Mouse (Mus musculus): ENCODE data around the gene Gm42906.

Gene Gm42906

GRCm38 (mm10) chr5:151428113-151428756 lies at the start of gene Gm42906:
TSS of gene Gm42906 (minus strand) at chr5:151428163.
- in situ Hi-C loops (cut with MboI; ENCODE audit: unreplicated experiment in 2 of 2) = no loop called here

DNA sequence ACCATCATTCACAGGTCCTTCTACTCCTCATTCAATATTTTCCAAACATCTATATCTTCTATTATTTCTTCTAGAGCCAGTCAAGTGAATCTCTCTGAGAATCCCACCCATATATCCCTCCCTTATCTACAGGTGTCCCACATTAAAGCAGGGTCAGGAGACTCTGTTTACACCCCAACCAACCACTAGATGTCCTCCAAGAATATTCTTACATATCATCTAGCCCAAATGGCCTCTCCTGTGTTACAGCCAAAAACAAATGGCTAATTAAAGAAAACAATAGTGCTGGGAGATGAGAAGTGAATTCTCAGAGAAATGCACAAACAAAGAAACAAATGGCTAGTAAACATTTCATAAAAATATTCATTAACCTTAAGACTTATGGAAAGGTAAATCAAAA lies 17.7 kb upstream of the Gm42906 start:
- in situ Hi-C loops (cut with MboI; ENCODE audit: unreplicated experiment in 2 of 2) = no loop called here

DNA sequence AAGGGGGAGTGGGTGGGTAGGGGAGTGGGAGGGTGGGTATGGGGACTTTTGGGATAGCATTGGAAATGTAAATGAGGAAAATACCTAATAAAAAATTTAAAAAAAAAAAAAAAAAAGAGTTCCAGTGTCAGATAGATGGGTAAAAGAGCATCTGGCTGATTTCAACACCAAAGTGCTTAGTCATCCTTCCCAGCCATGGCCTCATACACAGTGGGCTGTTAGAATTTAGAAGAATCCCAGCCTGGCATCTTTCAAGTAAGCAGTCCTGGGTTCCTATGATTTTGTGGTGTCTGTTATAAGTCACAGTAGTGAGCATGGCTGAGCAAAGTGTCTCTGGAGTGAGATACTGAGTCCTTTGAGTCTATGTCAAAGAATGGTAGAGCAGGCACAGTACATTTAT lies 7.1 kb upstream of the Gm42906 start:
- in situ Hi-C loops (cut with MboI; ENCODE audit: unreplicated experiment in 2 of 2) = no loop called here

DNA sequence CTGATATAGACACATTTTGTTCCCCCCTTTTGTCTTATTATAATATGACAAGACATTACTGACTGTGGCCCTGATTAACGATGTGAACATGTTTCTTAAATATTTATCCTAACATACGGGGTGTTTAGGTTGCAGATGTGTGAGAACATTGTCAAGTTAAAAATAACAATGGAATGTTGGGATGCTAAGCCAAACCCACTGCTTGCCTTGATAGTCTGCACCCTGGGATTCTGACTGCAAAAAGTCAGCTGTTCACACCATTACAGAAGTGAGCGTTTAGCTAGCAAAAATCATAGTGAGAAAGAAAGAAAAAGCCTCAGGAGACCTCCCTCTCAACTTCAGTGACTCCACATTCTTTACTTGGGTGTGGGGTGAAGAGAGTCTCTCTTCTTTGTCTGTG lies 1.5 kb downstream of the Gm42906 start:
- in situ Hi-C loops (cut with MboI; ENCODE audit: unreplicated experiment in 2 of 2) = no loop called here

GRCm38 (mm10) chr5:151422692-151423091 lies 5.3 kb downstream of the Gm42906 start:
- in situ Hi-C loops (cut with MboI; ENCODE audit: unreplicated experiment in 2 of 2) = no loop called here

DNA sequence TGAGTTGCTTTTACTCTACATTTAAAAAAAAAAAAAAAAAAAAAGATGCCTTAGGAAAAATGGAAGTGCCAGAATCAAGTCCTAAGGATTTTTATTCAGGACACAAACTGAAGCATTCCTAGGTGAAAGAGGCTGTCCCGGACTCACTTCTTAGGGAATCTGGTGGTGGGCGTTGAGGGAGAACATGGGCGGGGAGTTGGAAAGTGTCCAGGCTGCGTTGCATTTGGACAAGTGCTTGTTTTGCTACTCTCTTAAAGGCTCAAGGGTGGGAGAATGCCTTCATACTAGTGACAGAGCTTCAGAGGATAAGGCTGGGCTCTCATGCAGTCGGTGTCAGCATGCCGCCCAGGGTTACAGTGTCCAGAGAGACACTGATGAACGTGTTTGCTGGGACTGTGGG lies 6.1 kb downstream of the Gm42906 start:
- in situ Hi-C loops (cut with MboI; ENCODE audit: unreplicated experiment in 2 of 2) = no loop called here

GRCm38 (mm10) chr5:151418551-151418950 lies 9.4 kb downstream of the Gm42906 start:
- in situ Hi-C loops (cut with MboI; ENCODE audit: unreplicated experiment in 2 of 2) = no loop called here

DNA sequence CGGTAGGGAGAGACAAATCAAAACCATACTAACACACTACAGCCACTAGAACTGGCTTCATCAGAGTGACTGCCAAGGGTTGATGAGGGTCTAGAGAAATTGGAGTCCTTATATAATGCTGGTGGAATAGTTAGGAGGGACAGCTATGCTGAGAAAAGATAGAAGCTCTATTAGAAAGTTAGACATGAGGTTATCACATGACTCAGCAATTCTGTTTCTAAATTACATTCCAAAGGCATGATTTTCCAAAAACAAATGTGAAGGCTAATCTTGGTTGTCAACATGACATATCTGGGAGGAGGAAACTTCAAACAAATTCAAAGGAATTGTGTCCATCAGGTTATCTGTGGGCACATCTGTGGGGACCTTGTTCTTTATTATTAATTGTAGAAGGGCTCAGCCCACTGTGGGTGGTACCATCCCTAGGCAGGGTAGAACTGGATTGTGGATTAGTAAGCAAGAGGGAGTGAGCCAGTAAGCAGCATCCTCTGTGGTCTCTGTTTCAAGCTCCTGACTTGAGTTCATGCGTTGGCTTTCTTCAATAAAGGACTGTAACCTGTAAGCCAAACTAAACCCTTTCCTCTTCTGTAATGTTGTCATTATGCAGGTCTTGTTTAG lies 10.4 kb downstream of the Gm42906 start:
- in situ Hi-C loops (cut with MboI; ENCODE audit: unreplicated experiment in 2 of 2) = no loop called here

DNA sequence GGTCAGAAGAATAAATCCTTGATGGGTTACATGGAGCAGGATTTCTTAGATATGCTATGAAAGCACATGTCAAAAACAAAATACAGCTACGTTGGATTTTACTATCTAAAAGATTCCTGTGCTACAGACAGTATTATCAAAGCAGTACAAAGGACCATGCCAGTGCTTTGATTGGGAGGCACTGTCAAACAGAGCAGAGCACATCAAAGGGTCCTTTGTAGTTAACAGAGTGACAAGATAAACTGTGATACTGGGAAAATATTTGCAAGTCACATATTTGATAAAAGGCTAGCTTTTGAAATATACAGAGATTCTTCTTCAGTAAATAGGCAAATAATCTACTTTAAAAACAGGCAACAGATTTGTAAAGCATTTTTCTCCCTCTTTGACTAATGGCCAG lies 11.0 kb downstream of the Gm42906 start:
- in situ Hi-C loops (cut with MboI; ENCODE audit: unreplicated experiment in 2 of 2) = no loop called here

GRCm38 (mm10) chr5:151413617-151414016 lies 14.3 kb downstream of the Gm42906 start:
- in situ Hi-C loops (cut with MboI; ENCODE audit: unreplicated experiment in 2 of 2) = no loop called here

DNA sequence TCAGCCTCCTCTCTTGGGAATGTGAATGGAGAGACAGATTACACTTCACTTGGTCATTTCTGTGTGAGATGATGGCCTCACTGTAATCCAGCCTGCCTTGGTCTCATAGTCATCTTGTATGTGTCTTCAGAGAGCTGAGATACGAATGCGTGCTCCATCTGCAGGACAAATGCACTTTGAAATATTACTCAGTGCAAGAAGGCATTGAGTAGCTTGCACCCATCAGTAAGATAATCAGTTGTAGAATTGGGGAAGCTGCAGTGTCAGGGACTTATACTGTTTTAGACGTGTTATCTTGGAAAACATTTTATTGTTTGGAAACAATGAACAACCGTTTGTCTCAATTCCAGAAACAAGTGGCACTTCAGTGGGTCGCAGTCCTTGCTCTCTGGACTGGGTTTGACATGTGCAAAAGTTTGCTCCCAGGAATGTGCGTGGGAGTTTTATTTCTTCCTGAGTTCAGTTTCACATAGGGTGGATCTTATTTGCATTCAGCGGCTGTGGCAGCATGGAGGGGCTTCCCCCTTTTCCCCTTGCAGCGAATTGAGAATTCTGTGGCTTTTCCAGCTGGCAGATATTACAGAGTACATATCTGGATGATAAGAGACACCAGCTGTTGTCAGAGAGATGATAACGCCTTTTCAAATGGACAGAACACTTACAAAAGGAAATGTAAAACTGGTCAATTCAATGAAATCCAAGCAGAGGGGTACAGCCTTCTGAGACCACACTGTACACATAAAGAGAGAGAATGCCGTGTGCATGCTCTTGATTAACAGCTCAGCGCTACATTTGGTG lies 15.1 kb downstream of the Gm42906 start:
- in situ Hi-C loops (cut with MboI; ENCODE audit: unreplicated experiment in 2 of 2) = no loop called here

- in situ Hi-C loops (cut with MboI; ENCODE audit: unreplicated experiment in 2 of 2) = no loop called here
These were observed 18.0 kb downstream of the Gm42906 start for GRCm38 (mm10) chr5:151410006-151410405.

- in situ Hi-C loops (cut with MboI; ENCODE audit: unreplicated experiment in 2 of 2) = no loop called here
These were observed 18.7 kb downstream of the Gm42906 start for GRCm38 (mm10) chr5:151409282-151409681.

- in situ Hi-C loops (cut with MboI; ENCODE audit: unreplicated experiment in 2 of 2) = no loop called here
These were observed 19.7 kb downstream of the Gm42906 start for GRCm38 (mm10) chr5:151408124-151408900.

- in situ Hi-C loops (cut with MboI; ENCODE audit: unreplicated experiment in 2 of 2) = no loop called here
These were observed 20.5 kb downstream of the Gm42906 start for GRCm38 (mm10) chr5:151407493-151407892.

DNA sequence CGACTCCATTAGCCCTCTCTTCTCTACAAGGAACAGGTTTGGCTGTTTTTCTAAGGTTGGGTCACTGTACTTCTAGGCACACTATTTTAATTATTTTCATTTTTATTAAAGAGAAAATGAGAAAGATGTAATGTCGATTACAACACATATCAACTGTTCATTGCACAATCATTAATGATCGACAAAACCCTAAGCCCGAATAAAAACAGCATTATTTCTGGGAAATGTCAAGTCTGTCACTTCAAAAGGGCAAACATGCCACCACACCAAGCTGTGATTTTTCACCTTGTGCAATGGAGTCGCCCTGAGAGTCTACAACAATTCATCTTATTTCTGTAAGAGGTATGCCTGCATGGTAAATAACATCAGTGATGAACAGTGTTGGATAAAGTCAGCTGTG lies 21.7 kb downstream of the Gm42906 start:
- in situ Hi-C loops (cut with MboI; ENCODE audit: unreplicated experiment in 2 of 2) = no loop called here

- in situ Hi-C loops (cut with MboI; ENCODE audit: unreplicated experiment in 2 of 2) = no loop called here
These were observed 22.6 kb downstream of the Gm42906 start for GRCm38 (mm10) chr5:151405314-151405903.

GRCm38 (mm10) chr5:151403586-151403985 lies 24.4 kb downstream of the Gm42906 start:
- in situ Hi-C loops (cut with MboI; ENCODE audit: unreplicated experiment in 2 of 2) = no loop called here

- in situ Hi-C loops (cut with MboI; ENCODE audit: unreplicated experiment in 2 of 2) = no loop called here
These were observed 27.4 kb downstream of the Gm42906 start for GRCm38 (mm10) chr5:151400557-151400944.

GRCm38 (mm10) chr5:151399918-151400556 lies 27.9 kb downstream of the Gm42906 start:
- in situ Hi-C loops (cut with MboI; ENCODE audit: unreplicated experiment in 2 of 2) = no loop called here

Measured in v-Abl transformed pro-B cells (cell line).